Mouse (Mus musculus) limb, embryonic 14.5 days (tissue): ENCODE measurements around the gene B3galt4. TPM values are rescaled to one million over a fixed set of nuclear protein-coding genes. Genes with fewer than 3 reads are reported as not detected.

Experiments
- ATAC-seq: fragments of 200-750 bp; cut with Nextera tagmentation; 2 replicates; pipeline ENCODE4 v1.8.0; 2017; ENCODE audit warnings: low read depth, moderate number of reproducible peaks, moderate TSS enrichment; ENCODE audit not compliant: low FRiP score
- DNase-seq: peaks from one replicate; pipeline ENCODE4 v3.0.0-alpha.2; 2015; ENCODE audit warnings: low spot score
- H3K27ac ChIP-seq: fragments of 300-500 bp; sonication (generic); replicated peaks from 2 replicates; pipeline ENCODE4 v1.5.1; 2014; ENCODE audit warnings: low read depth, mild to moderate bottlenecking, low read length, moderate library complexity, mixed read lengths
- H3K27me3 ChIP-seq: fragments of 300-500 bp; sonication (generic); 2 replicates; pipeline ENCODE4 v1.6.1; 2014; ENCODE audit warnings: low read length, mixed read lengths; ENCODE audit not compliant: control insufficient read depth, insufficient read depth
- H3K36me3 ChIP-seq: fragments of 300-500 bp; sonication (generic); 2 replicates; pipeline ENCODE4 v1.6.1; 2014; ENCODE audit warnings: mild to moderate bottlenecking, low read length, moderate library complexity, mixed read lengths; ENCODE audit not compliant: control insufficient read depth, insufficient read depth
- H3K4me1 ChIP-seq: fragments of 300-500 bp; sonication (generic); 2 replicates; pipeline ENCODE4 v1.6.1; 2014; ENCODE audit warnings: antibody characterized with exemption, low read length, mixed read lengths; ENCODE audit not compliant: control insufficient read depth, insufficient read depth
- H3K4me2 ChIP-seq: fragments of 300-500 bp; sonication (generic); replicated peaks from 2 replicates; pipeline ENCODE4 v1.6.1; 2014; ENCODE audit warnings: low read depth, mild to moderate bottlenecking, low read length, moderate library complexity; ENCODE audit not compliant: severe bottlenecking
- H3K4me3 ChIP-seq: fragments of 300-500 bp; sonication (generic); replicated peaks from 2 replicates; pipeline ENCODE4 v1.5.1; 2014; ENCODE audit warnings: low read length
- H3K9ac ChIP-seq: fragments of 300-500 bp; sonication (generic); 2 replicates; pipeline ENCODE4 v1.6.1; 2014; ENCODE audit warnings: mild to moderate bottlenecking, low read depth, low read length, moderate library complexity; ENCODE audit not compliant: severe bottlenecking
- H3K9me3 ChIP-seq: fragments of 300-500 bp; sonication (generic); 2 replicates; pipeline ENCODE4 v1.6.1; 2016; ENCODE audit warnings: low read length; ENCODE audit not compliant: control insufficient read depth
- POLR2A ChIP-seq: fragments of 200-500 bp; IDR thresholded peaks from 2 replicates; pipeline ENCODE4 v1.8.0; 2012; ENCODE audit warnings: inconsistent platforms, mild to moderate bottlenecking, moderate library complexity, borderline replicate concordance; ENCODE audit not compliant: insufficient read depth, insufficient read length; ENCODE audit errors: extremely low read depth
- WGBS: fragments of 180-500 bp; shearing (Covaris S2); extraction: QIAGEN DNeasy Blood & Tissue Kit; methylation state at CpG from one replicate; pipeline ENCODE4 v1.1.7; 2014; 5-methylcytosine and 5-hydroxymethylcytosine counted together
- polyA plus RNA-seq, 2 experiments: library from polyadenylated mRNA; depleted of rRNA in 1 of 2; stranded (reverse) in 1 of 2; unstranded in 1 of 2; fragments of >200 nt; fragmentation: Nextera tagmentation in 1 of 2; extraction: Ambion mirVana in 1 of 2; gene quantifications; 2 replicates each; pipeline versions ENCODE4 v1.2.1 to v1.2.3; 2012 to 2014

The B3galt4 gene
- polyA plus RNA-seq, 2 experiments: 4.0 to 7.7 TPM

DNA sequence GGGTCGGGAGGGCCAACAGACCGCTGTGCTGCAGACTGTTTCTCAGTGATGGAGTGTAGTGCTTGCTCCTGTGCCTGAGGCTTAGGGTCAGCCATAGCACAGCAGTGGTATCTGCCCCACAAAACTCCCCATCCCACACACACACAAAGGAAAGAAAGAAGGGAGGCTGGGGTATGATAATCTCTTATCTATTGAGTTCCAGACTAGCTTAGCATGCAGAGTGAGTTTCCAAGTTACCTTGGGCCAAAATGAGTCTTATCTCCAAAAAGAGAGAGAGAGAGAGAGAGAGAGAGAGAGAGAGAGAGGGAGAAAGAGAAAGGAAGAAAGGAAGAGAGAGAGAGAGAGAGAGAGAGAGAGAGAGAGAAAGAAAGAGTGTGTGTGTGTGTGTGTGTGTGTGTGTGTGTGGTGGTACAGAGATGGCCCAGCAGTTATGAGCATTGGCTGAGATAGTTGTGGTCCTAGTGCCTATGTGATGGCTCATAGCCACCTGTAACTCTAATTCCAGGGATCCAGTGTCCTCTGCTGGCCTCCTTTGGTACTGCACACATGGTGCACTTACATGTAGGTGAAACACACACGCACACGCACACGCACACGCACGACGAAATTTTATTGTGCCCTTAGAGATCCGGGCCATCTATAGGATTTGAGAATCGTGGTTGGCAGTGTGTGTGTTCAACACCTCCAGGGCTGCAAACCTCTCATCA lies 26.6 kb downstream of the B3galt4 start:
- Histone ChIP-seq H3K9ac (no peak overlapping the region), H3K36me3 (peaks cover 16% of the 10 kb centered on the region), H3K27me3 (no peaks in the 10 kb centered on the region), H3K27ac (no peak overlapping the region), H3K9me3 (no peaks in the 10 kb centered on the region), H3K4me2 (no peak overlapping the region), H3K4me3 (no peak overlapping the region), H3K4me1 (peaks cover 8% of the 10 kb centered on the region)
- no peak for DNase-seq
- no peak for ATAC-seq
- WGBS: 83% methylated on average over 10 of the region's 10 CpGs
- no peak for TF ChIP-seq POLR2A

DNA sequence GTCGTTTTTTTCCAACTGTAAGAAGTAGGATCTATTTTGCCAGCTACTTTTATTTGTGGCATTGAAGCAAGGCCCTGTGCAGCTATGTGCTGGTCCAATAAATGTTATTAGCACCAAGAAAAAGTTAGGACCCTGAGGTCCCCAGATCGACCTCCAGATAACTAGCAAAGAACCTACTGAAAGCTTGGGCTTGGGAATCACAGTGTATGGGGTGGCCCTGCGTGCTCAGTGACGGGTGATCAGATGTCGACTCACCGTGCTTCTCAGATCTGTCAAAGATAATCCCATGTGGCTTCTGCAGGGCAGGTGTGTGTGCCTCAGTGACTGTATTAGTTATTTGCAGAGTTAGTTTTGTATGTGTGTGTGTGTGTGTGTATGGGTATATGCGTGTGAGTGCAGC lies 29.9 kb downstream of the B3galt4 start:
- 89% methylated on average over 7 of the region's 7 CpGs for WGBS
- no peak overlapping the region for H3K27ac ChIP-seq
- DNase-seq: no peak
- no peak overlapping the region for H3K4me2 ChIP-seq
- no peak overlapping the region for H3K4me3 ChIP-seq
- no peak overlapping the region for H3K9ac ChIP-seq
- H3K4me1 ChIP-seq: peaks cover 10% of the 10 kb centered on the region
- H3K27me3 ChIP-seq: no peaks in the 10 kb centered on the region
- no peaks in the 10 kb centered on the region for H3K9me3 ChIP-seq
- peaks cover 13% of the 10 kb centered on the region for H3K36me3 ChIP-seq
- no peak for ATAC-seq
- no peak for TF ChIP-seq POLR2A

DNA sequence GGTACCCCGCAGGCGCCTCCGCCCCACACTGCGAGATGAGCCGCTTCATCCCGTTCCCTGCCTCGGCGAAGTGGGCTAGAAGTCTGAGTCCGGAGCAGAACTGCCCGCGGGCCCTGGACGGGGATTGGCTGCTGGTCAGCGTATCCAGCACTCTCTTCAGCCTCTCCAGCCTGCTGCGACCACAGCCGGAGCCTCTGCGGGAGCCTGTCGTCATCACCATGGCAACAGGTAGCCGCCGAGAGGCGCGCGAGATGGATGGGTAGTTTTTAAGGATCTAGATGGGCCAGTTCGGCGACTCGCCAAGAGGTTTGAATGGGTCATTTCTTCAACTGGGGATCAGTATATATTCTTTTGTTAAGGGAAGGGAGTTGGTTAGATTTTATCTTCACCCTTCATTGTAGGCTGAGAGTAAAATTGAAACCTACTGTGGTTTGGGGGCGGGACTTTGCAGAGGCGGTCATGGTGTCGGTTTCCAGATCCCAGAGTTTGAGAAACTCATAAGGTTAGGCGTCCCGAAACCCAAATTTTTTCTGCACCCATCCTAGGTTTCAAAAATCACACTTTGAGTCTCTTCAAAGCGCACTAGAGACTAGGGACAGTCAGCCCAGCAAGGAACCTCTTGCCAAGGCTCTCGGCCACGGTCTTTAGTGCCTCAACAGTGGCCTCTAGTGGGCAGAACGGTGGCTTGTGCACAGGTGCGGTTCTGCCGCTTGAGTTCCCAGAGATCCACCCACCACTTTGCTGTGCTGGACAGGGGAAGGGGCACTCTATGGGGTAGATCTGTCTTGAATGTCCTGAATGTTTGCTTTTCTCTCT lies 30.8 kb downstream of the B3galt4 start:
- under 1% methylated on average over 36 of the region's 36 CpGs for WGBS
- ATAC-seq: peak; percentile 30
- Histone ChIP-seq H3K36me3 (peaks cover 8% of the 10 kb centered on the region; the same call in 1 of the 2 replicates), H3K27ac (peak overlapping the region; percentile 33; the same call in 1 of the 2 replicates), H3K9ac (peak overlapping the region; percentile 66), H3K4me1 (peaks cover 10% of the 10 kb centered on the region), H3K27me3 (no peaks in the 10 kb centered on the region), H3K4me2 (peak overlapping the region; percentile 99), H3K4me3 (peak overlapping the region; percentile 67), H3K9me3 (no peaks in the 10 kb centered on the region)
- DNase-seq: peak; percentile 77
- no peak for TF ChIP-seq POLR2A

DNA sequence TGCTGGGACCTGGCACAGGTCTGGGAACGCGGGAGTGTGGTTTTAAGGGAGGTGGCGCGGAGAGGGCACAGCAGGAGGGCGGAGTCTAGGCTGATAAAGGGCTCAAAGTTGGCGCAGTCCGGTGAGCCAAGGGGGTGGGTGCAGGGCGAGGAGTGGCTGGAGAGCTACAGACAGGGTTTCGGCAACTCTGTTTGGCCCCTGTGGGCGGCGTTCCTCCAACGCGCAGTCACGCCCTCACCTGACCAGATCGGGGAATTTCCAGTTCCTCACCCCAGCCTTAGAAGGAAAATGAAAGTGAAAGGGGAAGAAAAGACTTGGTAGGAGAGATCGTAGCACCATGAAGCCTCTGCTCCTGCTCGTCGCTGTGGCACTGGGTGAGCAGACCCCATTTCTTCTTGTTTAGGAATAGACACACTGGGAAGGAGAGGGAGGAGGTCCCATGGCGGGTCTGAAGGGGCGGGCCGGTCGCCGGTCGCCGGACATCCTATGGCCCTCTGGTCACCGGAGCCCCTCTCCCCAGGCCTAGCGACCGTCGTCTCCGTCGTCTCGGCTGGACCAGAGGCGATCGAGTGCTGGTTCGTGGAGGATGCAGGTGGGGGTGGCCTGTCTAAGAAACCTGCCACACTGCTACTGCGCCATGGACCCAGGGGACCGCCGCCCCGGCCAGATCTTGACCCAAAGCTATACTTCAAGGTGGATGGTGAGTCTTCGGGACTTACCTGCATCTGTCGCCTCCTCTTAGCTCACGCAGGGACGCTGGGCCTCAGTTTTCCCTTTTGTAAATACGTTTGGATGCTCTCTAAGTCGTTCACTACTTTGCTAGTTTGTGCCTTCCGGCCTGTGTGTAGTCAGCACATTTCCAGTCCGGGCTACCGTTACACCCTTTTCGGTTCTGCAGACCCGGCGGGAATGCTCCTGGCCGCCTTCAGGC lies 31.7 kb downstream of the B3galt4 start:
- peak overlapping the region; percentile 66 for H3K9ac ChIP-seq
- H3K36me3 ChIP-seq: peaks cover 14% of the 10 kb centered on the region; the same call in 1 of the 2 replicates
- ATAC-seq: no peak
- no peak for TF ChIP-seq POLR2A
- H3K27ac ChIP-seq: peak overlapping the region; percentile 33
- peak overlapping the region; percentile 67 for H3K4me3 ChIP-seq
- H3K27me3 ChIP-seq: no peaks in the 10 kb centered on the region
- DNase-seq: no peak
- peak overlapping the region; percentile 99 for H3K4me2 ChIP-seq
- whole genome bisulfite sequencing: under 1% methylated on average over 52 of the region's 52 CpGs
- peaks cover 18% of the 10 kb centered on the region for H3K4me1 ChIP-seq
- no peaks in the 10 kb centered on the region for H3K9me3 ChIP-seq
